Mouse (Mus musculus): Measurements from ENCODE around the gene Apoc4.

DNA sequence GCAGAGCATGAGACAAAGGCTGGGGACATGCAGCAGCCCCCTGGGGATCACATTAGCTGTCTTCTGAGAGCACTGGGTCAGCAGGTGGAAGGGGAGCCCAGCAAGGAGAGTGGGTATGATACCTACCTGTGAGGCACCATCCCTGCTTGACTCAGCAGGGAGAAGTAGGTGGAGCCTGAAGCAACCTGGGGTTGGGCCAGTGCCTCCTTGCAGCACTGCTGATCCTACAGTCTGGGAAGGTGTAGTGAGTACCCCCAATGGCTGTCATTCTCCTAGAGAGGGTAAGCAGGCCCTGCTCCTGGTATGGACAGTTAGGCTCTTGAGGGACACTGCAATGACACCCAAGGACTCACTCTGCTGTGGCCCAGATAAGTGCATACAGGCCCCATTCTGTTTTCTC, 49.0 kb downstream of the Apoc4 start:
- TF ChIP-seq CTCF (conservative IDR thresholded peaks at IDR 0.05; ENCODE audit: insufficient read depth, insufficient read length, low read depth, low read length) (no peak), POLR2A (IDR thresholded peaks at IDR 0.05; ENCODE audit: low read depth, low read length) (no peak)
